Mouse (Mus musculus): Measurements from ENCODE around the gene Swsap1. TPM values are rescaled to one million over a fixed set of nuclear protein-coding genes. Genes with fewer than 3 reads are reported as not detected.

Gene Swsap1
- total RNA-seq, 2 experiments from 2014 or later = 12.4 to 18.3 TPM

DNA sequence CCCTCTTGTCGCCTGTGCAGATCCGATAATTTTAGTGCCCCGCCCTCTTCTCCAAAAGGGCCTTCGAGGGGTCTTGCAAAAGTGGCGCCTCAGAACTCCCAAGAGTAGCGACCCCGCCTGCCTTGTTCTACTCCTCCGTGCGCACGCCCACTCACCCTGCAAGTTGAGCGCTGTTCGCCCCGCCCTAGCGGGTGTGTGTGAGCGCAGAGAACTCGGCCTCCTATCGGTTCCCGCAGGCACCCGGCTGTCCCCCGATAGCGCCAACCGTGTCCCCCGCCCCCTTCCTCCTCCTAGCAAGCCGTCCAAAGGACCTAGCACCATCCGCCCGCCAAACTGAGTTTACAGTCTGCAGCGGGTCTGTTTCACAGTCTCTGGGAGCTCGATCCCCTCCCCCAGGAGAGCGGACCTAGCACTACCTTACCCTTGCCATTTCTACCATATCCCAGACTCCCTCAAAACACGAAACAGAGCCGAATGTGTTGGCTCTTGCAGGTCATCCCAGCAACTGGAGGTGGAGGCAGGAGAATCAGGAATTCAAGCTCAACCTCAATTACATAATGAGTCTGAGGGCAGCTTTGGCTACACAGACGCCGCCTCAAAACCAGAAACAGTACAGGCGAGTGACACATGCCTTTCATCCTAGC is 7.0 kb downstream of the Swsap1 start:
- DNase-seq = peak; percentile 66 to 72

GRCm38 (mm10) chr9:21963417-21963816 is 7.9 kb downstream of the Swsap1 start, which contains the start of gene Epor:
TSS of gene Epor (minus strand) at chr9:21963506.
- DNase-seq = peak; percentile 37 to 73

- DNase-seq = no peak
Observed at GRCm38 (mm10) chr9:21968883-21969282, 13.3 kb downstream of the Swsap1 start.

DNA sequence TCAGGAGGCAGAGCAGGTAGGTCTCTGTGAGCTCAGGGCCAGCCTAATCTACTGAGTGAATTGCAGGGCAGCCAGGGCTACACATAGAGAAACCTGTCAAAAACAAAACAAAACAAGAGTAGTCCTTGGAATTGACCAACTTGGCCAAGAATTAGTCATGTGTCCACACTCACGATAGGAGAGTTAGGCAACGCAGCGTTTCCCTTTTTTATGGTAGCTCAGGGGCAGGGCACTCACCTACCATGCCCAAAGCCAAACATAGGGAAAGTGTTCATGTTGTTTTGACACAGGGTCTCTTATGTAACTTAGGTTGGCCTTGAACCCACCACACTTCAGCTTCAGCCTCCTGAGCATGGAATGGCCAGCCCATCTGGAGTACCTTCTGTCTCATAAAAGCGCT is 13.7 kb downstream of the Swsap1 start:
- DNase-seq = no peak

DNA sequence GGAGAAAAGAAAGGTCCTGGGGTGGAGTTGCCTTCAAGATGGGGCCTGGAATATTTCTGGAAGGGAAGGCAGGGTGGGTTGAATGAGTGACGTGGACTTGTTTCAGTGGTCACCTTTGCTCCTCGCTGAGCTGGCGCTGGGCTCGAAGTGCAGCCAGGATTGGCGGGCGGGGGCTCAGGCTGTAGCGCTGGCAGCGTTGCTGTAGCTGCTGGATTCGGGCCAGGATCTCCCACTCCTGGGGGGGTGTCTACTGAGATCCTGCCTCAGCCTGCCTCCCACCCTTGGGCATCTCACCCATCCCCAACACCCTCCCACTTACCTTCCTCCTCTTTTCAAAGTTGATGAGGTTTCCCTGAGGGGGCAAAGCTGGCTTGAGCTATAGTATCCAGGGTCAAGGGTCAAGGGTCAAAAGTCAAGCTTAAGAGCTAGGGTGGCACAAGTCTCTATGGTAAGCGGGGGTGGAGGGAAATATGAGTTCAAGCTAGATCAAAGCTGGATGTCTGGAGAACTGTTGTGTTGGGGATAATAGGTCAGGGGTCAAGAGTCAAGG is 21.1 kb downstream of the Swsap1 start:
- DNase-seq = no peak

DNA sequence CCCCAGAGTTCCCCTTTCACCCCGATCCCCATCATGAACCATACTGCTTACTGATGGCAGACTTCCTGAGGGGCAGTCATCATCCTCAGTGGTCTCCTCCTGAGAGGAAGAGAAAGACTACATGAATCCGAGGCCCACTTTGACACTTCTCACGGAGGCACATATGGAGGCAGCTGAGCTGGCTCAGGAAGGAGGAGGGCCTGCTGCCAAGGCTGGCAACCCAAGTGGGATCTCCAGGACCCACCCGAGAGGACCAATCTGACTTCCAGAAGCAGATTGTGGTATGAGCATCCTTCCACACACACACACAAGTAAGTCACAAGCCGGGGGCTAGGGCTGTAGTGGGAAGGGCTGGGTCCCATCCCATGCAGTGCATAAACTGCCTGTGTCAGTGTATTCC is 21.8 kb downstream of the Swsap1 start:
- no peak for DNase-seq

- DNase-seq = peak; percentile 55 to 67
Observed at GRCm38 (mm10) chr9:21977972-21978371, 22.4 kb downstream of the Swsap1 start.

DNA sequence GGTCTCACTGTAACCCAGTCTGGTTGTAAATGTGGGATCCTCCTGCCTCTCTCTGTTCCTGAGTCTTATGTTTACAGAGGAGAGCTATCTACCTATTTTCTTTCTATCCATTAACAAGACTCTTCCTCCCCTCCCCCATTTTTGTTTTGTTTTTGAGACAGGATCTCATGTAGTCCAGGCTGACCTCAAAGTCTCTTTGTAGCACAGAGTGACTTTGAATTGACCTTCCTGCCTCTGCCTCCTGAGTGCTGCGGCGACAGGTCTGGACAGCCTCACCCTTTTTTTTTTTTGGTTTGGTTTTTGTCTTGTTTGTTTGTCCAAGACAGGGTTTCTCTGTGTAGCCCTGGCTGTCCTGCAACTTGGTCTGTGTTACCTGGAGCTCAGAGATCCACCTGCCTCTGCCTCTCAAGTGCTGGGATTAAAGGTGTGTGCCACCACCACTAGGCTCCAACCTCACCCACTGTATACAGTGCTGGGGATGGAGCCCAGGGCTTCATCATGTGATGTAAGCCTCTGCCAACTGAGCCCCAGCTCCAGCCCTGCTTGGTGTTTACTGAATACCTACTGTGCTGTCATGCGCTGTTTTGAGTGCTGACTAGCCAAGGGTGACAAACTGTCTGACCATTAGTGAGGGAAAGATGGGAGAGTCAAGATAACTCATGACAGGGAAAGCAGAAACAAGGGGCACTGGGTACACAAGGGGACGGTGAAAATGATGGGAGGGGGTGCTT is 23.0 kb downstream of the Swsap1 start:
- DNase-seq = no peak

GRCm38 (mm10) chr9:21983911-21984310 is 28.4 kb downstream of the Swsap1 start:
- DNase-seq = no peak

DNA sequence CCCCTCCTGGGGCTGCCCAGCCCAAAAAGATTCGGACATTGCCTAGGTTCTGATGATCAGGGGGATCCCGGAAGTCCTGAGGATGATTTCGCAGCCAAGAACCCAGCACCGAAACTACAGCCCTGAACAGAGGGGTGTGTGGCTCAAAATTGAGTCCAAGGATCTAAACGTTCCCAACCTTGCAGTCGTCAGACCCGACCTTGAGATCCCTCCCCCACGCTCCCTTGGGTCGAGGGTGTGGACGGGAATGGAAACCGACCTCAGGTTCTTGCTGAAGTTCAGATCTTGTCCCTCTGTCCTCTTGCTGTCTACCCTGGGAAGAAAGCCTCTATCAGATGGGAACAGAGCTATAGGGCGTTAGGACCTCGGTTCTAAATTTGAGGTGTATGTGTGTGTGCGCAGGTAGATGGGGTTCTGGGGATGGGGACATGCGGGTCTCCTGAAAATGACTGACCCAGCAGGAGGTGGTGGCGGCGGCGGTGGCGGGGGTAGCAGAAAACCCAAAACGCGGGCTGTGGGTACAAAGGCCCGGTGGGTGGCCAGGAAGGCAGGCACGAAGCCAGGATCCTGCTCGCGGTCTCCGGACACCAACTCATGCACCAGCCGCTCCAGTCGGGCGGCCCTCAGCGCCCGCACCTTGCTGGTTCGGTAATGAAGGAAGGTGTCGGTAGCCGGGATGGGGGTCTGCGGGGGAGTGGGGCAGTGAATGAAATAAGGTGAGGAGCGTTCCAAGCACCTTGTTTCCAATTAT is 32.2 kb downstream of the Swsap1 start:
- DNase-seq = peak; percentile 40 to 58

- DNase-seq = peak in 1 of 2 experiments; percentile 32
Observed at GRCm38 (mm10) chr9:21988421-21989101, 33.0 kb downstream of the Swsap1 start.

DNA sequence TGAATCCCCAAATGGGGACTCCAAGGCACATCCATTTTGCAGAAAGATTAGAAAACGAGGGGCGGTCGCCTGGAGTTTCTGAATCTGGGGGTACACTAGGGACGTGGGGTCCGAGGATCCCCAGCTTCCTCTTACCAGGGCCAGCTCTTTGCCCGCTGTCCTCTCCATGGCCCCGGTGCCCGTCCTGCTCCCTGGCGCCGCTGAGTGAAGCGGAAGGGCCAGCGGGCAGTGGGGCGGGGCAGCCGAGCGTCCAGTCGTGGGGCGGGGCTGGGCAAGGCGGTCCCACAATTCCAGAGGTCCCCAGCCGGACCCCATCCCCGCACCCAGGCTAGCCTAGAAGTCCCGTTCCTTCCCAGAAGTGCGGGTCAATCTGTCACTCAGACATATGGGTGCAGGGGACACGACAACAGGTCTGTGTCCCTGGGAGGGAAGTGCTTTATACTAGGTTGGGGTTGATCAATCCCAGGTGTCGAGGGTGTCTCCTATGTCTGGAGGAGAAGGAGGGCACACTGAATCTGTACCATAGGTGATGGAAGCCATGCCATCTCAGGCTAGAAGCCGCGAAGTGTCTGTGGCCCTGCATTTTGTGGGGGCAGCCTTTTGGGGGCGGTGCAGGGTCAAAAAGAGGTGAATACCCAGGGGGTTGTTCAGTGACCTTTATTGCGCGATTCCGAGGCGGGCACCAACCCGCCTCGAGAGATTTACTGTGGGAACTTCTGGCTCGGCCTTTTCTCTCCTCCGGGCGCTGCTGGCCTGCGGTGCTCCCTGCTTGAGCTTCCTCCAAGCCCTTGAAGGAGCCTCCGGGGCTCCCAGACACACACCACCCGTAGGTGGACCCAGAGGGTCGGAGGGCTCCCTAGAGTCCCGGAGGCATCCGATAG is 33.9 kb downstream of the Swsap1 start, which contains the start of gene Rgl3:
TSS of gene Rgl3 (minus strand) at position 217 of the 881 bp plus-strand sequence.
- DNase-seq = peak; percentile 91 to 93

GRCm38 (mm10) chr9:21992227-21992626 is 36.7 kb downstream of the Swsap1 start:
- no peak for DNase-seq

DNA sequence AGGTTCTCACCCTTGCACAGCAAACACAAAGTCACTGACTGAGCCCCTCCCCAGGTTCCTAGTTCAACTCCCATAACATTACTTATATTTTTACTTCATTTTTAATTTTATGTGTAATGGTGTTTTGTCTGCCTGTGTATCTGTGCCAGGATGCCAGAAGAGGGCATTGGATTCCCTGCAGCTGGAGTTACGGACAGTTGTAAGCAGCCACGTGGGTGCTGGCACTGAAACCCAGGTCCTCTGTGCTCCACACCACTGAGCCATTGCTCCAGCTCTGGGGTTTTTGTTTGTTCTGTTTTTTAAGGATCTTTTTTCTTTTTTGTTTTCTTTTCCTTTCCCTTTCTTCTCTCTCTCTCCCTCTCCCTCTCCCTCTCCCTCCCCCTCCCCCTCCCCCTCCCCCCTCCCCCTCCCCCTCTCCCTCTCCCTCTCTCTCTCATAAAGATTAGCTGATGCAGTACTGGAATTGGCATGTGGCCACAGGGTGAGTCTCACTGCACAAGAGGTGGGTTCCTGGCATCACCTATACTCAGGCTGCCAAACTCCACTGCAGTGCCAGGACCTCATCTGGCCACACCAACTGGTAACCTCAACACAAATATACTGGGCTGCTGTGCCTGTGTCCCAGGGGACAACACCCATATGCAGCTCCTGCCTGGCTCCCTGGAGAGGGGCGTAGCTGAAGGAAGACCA is 40.8 kb downstream of the Swsap1 start:
- no peak for DNase-seq

DNA sequence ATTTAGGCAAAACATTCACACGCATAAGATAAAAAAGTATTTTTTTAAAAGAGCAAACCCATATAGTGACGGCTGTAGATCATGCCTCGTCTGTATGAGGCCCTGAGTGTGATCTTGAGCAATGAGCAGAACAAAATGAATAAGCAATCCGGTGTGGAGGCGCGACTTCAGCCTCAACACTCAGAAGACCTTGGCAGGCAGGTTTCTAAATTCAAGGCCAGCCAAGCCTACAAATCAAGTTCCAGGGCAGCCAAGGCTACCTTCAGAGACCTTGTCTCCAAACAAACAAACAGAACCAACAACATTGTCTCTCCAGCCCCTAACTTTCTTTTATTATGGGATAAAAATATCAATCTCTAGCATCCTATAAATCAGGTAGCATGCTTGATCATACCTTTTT is 44.7 kb downstream of the Swsap1 start:
- peak; percentile 38 to 67 for DNase-seq

- no peak for DNase-seq
Observed at GRCm38 (mm10) chr9:22001633-22002032, 46.1 kb downstream of the Swsap1 start.

GRCm38 (mm10) chr9:22002194-22003162 is 46.9 kb downstream of the Swsap1 start, which contains the start of the genes Ccdc151 and Prkcsh:
TSS of gene Ccdc151 (minus strand) at chr9:22002634.
TSS of gene Prkcsh (plus strand) at chr9:22002806.
- peak; percentile 99 for DNase-seq

DNA sequence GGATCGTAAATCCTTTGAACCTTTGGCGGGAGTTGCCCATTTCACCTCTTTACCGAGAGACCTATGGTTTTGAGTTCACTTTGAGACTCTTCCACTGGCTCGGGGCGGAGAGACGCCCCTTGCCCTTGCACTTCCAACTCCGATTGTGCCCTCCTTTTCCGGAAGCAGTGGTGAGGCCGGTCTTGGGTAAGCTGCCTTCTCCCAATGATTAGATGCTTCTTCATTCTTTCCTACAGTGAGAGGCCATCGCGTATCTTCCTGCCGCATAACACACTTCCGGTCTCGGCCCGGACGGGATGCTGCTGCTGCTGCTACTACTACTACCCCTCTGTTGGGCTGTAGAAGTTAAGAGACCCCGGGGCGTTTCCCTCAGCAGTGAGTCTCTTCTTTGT is 47.6 kb downstream of the Swsap1 start:
- DNase-seq = peak; percentile 32 to 39

- DNase-seq = no peak
Observed at GRCm38 (mm10) chr9:22004546-22004945, 49.0 kb downstream of the Swsap1 start.

Measured in adrenal gland, postnatal 36 days (tissue).